Mouse (Mus musculus) forebrain, embryonic 16.5 days (tissue): ENCODE measurements around the gene Tmem214. TPM values are rescaled to one million over a fixed set of nuclear protein-coding genes. Genes with fewer than 3 reads are reported as not detected.

Experiments used
- ATAC-seq: fragments of 200-750 bp; cut with Nextera tagmentation; 2 replicates; pipeline ENCODE4 v1.8.0; 2017; ENCODE audit warnings: mild to moderate bottlenecking, moderate library complexity
- H3K27ac ChIP-seq: fragments of 300-500 bp; sonication (generic); 2 replicates; pipeline ENCODE4 v1.5.1; 2014; ENCODE audit warnings: low read length, control low read depth
- H3K27me3 ChIP-seq: fragments of 300-500 bp; sonication (generic); replicated peaks from 2 replicates; pipeline ENCODE4 v1.6.1; 2014; ENCODE audit warnings: low read length; ENCODE audit not compliant: control insufficient read depth, insufficient read depth
- H3K36me3 ChIP-seq: fragments of 300-500 bp; sonication (generic); 2 replicates; pipeline ENCODE4 v1.6.1; 2014; ENCODE audit not compliant: control insufficient read depth, insufficient read depth
- H3K4me1 ChIP-seq: fragments of 300-500 bp; sonication (generic); replicated peaks from 2 replicates; pipeline ENCODE4 v1.6.1; 2014; ENCODE audit warnings: low read length; ENCODE audit not compliant: control insufficient read depth, insufficient read depth
- H3K4me2 ChIP-seq: fragments of 300-500 bp; sonication (generic); 2 replicates; pipeline ENCODE4 v1.6.1; 2014; ENCODE audit warnings: mild to moderate bottlenecking, low read length, control low read depth
- H3K4me3 ChIP-seq: fragments of 300-500 bp; sonication (generic); replicated peaks from 2 replicates; pipeline ENCODE4 v1.5.1; 2014; ENCODE audit warnings: mild to moderate bottlenecking, low read length, control low read depth
- H3K9ac ChIP-seq: fragments of 300-500 bp; sonication (generic); replicated peaks from 2 replicates; pipeline ENCODE4 v1.6.1; 2014; ENCODE audit warnings: low read depth, low read length, control low read depth
- H3K9me3 ChIP-seq: fragments of 300-500 bp; sonication (generic); 2 replicates; pipeline ENCODE4 v1.6.1; 2016; ENCODE audit warnings: low read length; ENCODE audit not compliant: control insufficient read depth
- WGBS: fragments of 180-500 bp; shearing (Covaris S2); extraction: QIAGEN DNeasy Blood & Tissue Kit; methylation state at CpG from one replicate; pipeline ENCODE4 v1.1.7; 2014; 5-methylcytosine and 5-hydroxymethylcytosine counted together
- polyA plus RNA-seq: library from polyadenylated mRNA; unstranded; fragments of >200 nt; fragmentation: Nextera tagmentation; extraction: Ambion mirVana; gene quantifications from 2 replicates; pipeline ENCODE4 v1.2.1, GENCODE M21; 2015

Gene Tmem214
- polyA plus RNA-seq, 1 experiment from 2014 or later: 50.6 TPM

- ATAC-seq: no peak
- Histone ChIP-seq H3K36me3 (peaks cover under 1% of the 10 kb centered on the region; the same call in 1 of the 2 replicates), H3K9me3 (no peaks in the 10 kb centered on the region), H3K4me1 (no peaks in the 10 kb centered on the region), H3K27ac (no peak overlapping the region), H3K9ac (no peak overlapping the region), H3K27me3 (no peaks in the 10 kb centered on the region), H3K4me3 (no peak overlapping the region), H3K4me2 (no peak overlapping the region)
- 61% methylated on average over 3 of the region's 3 CpGs for WGBS
Observed at GRCm38 (mm10) chr5:30841896-30842295, 25.9 kb upstream of the Tmem214 start.

- 68% methylated on average over 6 of the region's 6 CpGs for WGBS
- Histone ChIP-seq H3K36me3 (no peaks in the 10 kb centered on the region), H3K27ac (no peak overlapping the region), H3K4me3 (no peak overlapping the region), H3K4me2 (no peak overlapping the region), H3K9ac (no peak overlapping the region), H3K27me3 (no peaks in the 10 kb centered on the region), H3K4me1 (no peaks in the 10 kb centered on the region), H3K9me3 (no peaks in the 10 kb centered on the region)
- ATAC-seq: no peak
Observed at GRCm38 (mm10) chr5:30849891-30850555, 17.8 kb upstream of the Tmem214 start.

- no peak overlapping the region for H3K4me2 ChIP-seq
- no peak overlapping the region for H3K27ac ChIP-seq
- 67% methylated on average over 2 of the region's 2 CpGs for WGBS
- H3K9me3 ChIP-seq: no peaks in the 10 kb centered on the region
- H3K4me1 ChIP-seq: no peaks in the 10 kb centered on the region
- H3K27me3 ChIP-seq: no peaks in the 10 kb centered on the region
- H3K9ac ChIP-seq: no peak overlapping the region
- no peak overlapping the region for H3K4me3 ChIP-seq
- no peaks in the 10 kb centered on the region for H3K36me3 ChIP-seq
- no peak for ATAC-seq
Observed at GRCm38 (mm10) chr5:30850556-30850925, 17.3 kb upstream of the Tmem214 start.

- H3K4me3 ChIP-seq: no peak overlapping the region
- no peak overlapping the region for H3K27ac ChIP-seq
- no peaks in the 10 kb centered on the region for H3K36me3 ChIP-seq
- H3K27me3 ChIP-seq: no peaks in the 10 kb centered on the region
- H3K9ac ChIP-seq: no peak overlapping the region
- H3K9me3 ChIP-seq: no peaks in the 10 kb centered on the region
- no peaks in the 10 kb centered on the region for H3K4me1 ChIP-seq
- WGBS: 81% methylated on average over 4 of the region's 4 CpGs
- no peak overlapping the region for H3K4me2 ChIP-seq
- no peak for ATAC-seq
Observed at GRCm38 (mm10) chr5:30853522-30853921, 14.3 kb upstream of the Tmem214 start.

GRCm38 (mm10) chr5:30855674-30856073 lies 12.1 kb upstream of the Tmem214 start:
- WGBS: 65% methylated on average over 3 of the region's 3 CpGs
- Histone ChIP-seq H3K27ac (no peak overlapping the region), H3K27me3 (no peaks in the 10 kb centered on the region)

GRCm38 (mm10) chr5:30856124-30856523 lies 11.7 kb upstream of the Tmem214 start:
- no peaks in the 10 kb centered on the region for H3K36me3 ChIP-seq
- no peaks in the 10 kb centered on the region for H3K9me3 ChIP-seq
- no peak overlapping the region for H3K4me2 ChIP-seq
- no peak overlapping the region for H3K4me3 ChIP-seq
- 82% methylated on average over 2 of the region's 2 CpGs for WGBS
- H3K27ac ChIP-seq: no peak overlapping the region
- H3K4me1 ChIP-seq: no peaks in the 10 kb centered on the region
- H3K27me3 ChIP-seq: no peaks in the 10 kb centered on the region
- H3K9ac ChIP-seq: no peak overlapping the region
- ATAC-seq: no peak

More at GRCm38 (mm10) chr5:30855674-30856073, 12.1 kb upstream of the Tmem214 start:
- no peak for ATAC-seq
- no peak overlapping the region for H3K4me3 ChIP-seq
- no peak overlapping the region for H3K9ac ChIP-seq
- H3K36me3 ChIP-seq: no peaks in the 10 kb centered on the region
- no peaks in the 10 kb centered on the region for H3K9me3 ChIP-seq
- no peaks in the 10 kb centered on the region for H3K4me1 ChIP-seq
- H3K4me2 ChIP-seq: no peak overlapping the region

GRCm38 (mm10) chr5:30863852-30864251 lies 4.0 kb upstream of the Tmem214 start:
- H3K9ac ChIP-seq: no peak overlapping the region
- no peak overlapping the region for H3K4me2 ChIP-seq
- no peaks in the 10 kb centered on the region for H3K9me3 ChIP-seq
- WGBS: 53% methylated on average over 4 of the region's 4 CpGs
- 0 out of 2 replicates have a peak, but pooled peaks cover 4% of the 10 kb centered on the region for H3K36me3 ChIP-seq
- no peaks in the 10 kb centered on the region for H3K27me3 ChIP-seq
- no peak for ATAC-seq
- no peak overlapping the region for H3K4me3 ChIP-seq
- peaks cover under 1% of the 10 kb centered on the region; the same call in 1 of the 2 replicates for H3K4me1 ChIP-seq
- H3K27ac ChIP-seq: no peak overlapping the region

- H3K9ac ChIP-seq: no peak overlapping the region
- 0 out of 2 replicates have a peak, but pooled peaks cover 4% of the 10 kb centered on the region for H3K36me3 ChIP-seq
- WGBS: 53% methylated on average over 15 of the region's 15 CpGs
- no peaks in the 10 kb centered on the region for H3K27me3 ChIP-seq
- H3K27ac ChIP-seq: no peak overlapping the region
- H3K4me2 ChIP-seq: no peak overlapping the region
- H3K9me3 ChIP-seq: no peaks in the 10 kb centered on the region
- peaks cover 4% of the 10 kb centered on the region; the same call in 1 of the 2 replicates for H3K4me1 ChIP-seq
- no peak overlapping the region for H3K4me3 ChIP-seq
- no peak for ATAC-seq
Observed at GRCm38 (mm10) chr5:30864322-30864721, 3.5 kb upstream of the Tmem214 start.

GRCm38 (mm10) chr5:30866871-30867270 lies 941 bp upstream of the Tmem214 start:
- Histone ChIP-seq H3K27me3 (no peaks in the 10 kb centered on the region), H3K27ac (no peak overlapping the region), H3K4me3 (no peak overlapping the region), H3K9me3 (no peaks in the 10 kb centered on the region), H3K4me2 (no peak overlapping the region), H3K4me1 (peaks cover 12% of the 10 kb centered on the region), H3K9ac (no peak overlapping the region), H3K36me3 (peaks cover 4% of the 10 kb centered on the region; the same call in 1 of the 2 replicates)
- WGBS: 96% methylated on average over 3 of the region's 3 CpGs
- ATAC-seq: no peak
